Mouse (Mus musculus) CD4-positive, CD25-positive, alpha-beta regulatory T cell, adult 9 weeks (primary cell): Measurements from ENCODE around the gene Alad. TPM values are rescaled to one million over a fixed set of nuclear protein-coding genes. Genes with fewer than 3 reads are reported as not detected.

Source experiments
- polyA plus RNA-seq: library from polyadenylated mRNA; unstranded; fragments of 100-300 nt; shearing (Covaris generic); gene quantifications from one replicate; pipeline ENCODE4 v1.2.1, GENCODE M21; 2017

The Alad gene
- polyA plus RNA-seq = 62.5 TPM

DNA sequence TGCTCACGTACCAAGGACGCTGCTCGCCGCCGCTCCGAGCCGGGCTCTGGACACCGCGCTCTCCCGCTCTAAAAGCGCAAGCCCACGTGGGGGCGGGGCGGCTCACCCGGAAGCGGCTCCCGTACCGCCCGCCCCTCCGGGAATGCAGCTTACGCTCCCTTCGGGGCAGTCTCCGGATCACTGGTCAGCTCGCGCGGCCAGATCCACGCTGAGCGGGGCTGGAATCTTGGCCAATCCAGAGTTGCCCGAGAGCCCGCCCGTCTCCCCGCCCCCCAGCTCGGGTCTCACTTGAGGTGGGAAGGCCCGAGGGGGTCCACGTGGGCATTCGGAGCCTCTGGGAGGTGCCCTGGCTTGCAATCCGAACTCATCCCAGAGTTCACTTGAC, at the start of gene Alad:
Gene Alad, minus strand, starts transcription at position 70 of the 385 bp plus-strand sequence.

DNA sequence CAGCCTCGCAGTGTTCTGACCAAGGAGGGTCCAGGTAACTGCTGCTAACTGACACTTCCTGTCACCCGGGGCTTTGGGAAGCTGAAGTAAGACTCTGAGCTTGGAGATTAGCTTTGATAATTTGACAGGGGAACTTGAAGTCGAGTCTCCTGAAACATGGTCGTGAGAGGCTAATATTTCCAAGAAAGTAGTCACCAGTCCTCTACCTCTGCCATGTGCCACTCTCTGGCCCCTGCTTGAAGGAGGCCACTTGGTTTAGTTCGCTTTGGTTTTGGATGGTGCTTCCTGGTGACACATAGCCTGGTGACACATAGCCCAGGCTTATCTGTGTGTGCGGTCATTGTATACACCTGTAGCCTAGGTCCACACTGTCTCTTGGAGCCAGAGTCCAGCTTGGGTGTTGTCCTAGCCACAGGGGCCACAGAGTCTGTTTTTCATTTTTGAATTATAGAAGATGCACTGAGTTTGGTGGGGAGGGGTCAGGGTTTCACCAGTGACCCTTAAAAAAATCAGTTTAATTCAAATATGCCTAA, 40.1 kb upstream of the Alad start, which contains the start of gene Rgs3:
Gene Rgs3, plus strand, starts transcription at position 51 of the 533 bp plus-strand sequence.

DNA sequence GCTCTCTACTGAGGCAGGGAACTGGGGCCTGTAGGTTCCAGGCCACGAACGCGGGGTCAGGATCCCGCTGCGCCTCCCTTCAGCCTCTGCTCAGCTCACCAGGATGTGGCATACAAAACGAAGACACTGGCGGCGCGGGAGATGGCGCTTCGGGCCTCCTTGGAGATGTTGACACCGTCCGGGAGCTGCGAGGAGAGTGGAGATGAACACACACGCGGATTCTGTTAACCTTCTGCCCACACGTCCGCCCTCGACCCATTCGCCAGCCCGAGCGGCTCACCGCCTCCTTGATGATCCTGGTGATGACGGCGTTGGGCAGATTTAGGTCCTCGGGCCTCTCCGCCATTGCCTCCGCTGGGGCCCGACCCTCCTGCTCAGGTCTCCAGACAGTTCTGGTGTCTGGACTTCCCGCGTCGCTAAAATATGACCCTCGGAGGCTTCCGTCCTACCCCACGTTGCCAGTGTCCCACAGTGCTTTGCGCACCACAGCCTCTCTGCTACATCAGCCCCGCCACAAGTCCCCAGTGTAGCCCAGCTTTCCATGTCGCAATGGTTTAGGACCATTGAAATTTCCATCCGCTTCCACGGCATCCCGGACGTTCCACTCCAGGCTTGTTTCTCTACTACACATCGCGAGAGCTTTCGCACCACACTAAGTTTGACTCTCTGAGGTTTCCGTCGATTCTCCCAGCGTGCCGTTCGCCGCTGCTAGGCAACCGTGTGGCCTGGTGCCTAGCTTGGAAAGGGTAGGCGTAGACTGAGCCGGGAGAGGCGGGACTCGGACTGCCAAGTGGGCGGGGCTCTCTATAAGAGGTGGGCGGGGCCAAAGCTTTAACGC, 5.2 kb upstream of the Alad start, which contains the start of the genes Pole3 and 4933430I17Rik:
Gene Pole3, minus strand, starts transcription at position 418 of the 838 bp plus-strand sequence.
Gene 4933430I17Rik, plus strand, starts transcription at position 719 of the 838 bp plus-strand sequence.

DNA sequence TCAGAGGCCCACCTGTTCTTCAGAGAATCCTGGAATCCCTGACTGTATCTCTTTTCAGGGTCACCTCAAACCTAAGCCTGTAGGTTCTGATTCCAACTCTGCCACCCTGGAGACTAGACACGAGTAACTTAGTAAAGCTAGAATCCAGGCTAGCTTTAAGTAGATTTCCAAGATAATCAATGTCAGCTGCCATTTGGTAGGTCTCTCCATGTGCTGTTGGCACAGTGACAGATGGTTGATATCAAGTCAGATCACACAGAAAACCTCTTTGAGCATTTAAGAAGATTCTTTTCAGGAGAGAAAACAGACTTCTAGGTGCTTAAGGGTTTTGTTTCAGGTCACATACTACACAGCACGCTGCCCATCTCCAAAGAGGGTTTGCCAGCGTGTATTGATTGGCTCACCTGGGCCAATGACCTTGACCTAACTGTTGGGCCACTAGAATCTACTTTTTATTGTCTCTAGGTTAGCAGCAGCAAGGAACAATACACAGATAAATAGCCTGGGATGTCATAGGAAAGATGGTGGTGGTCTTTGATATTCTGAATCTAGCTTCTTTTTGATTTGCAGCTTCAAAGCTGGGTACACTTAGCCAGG, 16.2 kb downstream of the Alad start, which contains the start of gene Hdhd3:
Gene Hdhd3, minus strand, starts transcription at position 94 of the 597 bp plus-strand sequence.

DNA sequence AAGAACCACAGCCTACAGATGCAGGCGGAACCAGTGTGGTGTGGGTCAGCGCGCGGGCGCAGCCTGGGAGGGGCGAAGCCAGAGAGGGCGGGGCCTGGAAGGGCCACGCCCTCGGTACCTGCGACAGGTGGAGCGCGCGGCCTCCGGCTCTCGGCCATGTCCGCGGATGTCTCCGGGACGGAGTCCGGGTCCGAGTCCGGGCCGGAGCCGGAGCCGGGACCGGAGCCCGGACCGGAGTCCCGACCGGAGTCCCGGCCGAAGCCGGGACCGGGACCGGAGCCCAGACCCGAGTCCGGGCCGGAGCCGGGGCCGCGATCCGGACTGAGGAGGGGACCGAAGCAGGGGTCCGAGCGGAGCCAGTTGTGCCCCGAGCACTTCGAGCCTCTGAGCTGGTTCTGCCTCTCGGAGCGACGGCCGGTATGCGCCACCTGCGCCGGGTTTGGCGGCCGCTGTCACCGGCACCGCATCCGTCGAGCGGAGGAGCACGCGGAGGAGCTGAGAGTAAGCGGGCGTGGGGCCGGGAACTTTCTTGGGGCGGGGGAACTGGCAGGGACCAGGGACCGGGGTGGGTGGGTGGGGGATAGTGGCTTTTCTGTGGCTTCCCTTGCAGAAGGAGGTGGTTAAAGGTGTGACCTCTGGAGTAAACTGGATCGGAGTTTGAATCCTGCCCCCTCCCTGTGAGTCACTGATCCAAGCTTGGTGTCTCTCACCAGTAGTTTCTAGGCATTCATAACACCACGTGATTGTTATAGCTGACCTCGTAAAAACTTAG, 39.6 kb downstream of the Alad start, which contains the start of gene Bspry:
Gene Bspry, plus strand, starts transcription at position 117 of the 772 bp plus-strand sequence.

DNA sequence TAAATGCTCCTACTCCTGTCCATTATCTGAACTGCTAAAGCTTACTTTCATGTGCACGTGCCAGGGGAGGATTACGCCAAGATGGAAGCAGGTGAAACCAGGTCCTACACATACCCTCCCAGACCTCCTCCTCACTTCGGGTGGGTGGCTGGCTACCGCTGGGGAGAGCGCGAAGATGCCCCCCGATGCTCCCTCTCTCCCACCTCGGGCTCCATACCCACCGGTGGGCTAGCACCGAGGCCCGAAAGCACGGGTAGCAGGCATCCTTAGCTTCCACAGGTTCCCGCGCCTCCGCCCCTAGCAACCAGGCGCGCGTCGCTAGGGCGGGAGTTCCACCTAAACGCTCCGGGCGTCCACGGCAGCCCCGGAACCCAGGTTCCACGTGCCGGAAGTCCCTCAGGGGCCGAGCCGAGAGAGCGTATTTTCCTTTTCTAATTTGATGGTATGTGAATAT, 49.1 kb downstream of the Alad start, which contains the start of gene Wdr31:
Gene Wdr31, minus strand, starts transcription at position 299 of the 454 bp plus-strand sequence.

Other genes starting within 250 kb of the Alad start
- 73.0 TPM for gene Fkbp15, start 159.4 kb downstream of the Alad start, polyA plus RNA-seq
- 10.4 TPM for gene Slc31a1, start 159.2 kb downstream of the Alad start, polyA plus RNA-seq
- gene Cdc26, start 111.3 kb downstream of the Alad start, polyA plus RNA-seq = 115 TPM
- 29.7 TPM for gene Prpf4, start 111.1 kb downstream of the Alad start, polyA plus RNA-seq
- gene Rnf183, start 84.7 kb downstream of the Alad start, polyA plus RNA-seq = not detected
- 0.60 TPM for gene Wdr31, start 49.0 kb downstream of the Alad start, polyA plus RNA-seq
- 1.5 TPM for gene Bspry, start 39.9 kb downstream of the Alad start, polyA plus RNA-seq
- 0.99 TPM for gene Hdhd3, start 16.5 kb downstream of the Alad start, polyA plus RNA-seq
- 29.6 TPM for gene Pole3, start 5.2 kb upstream of the Alad start, polyA plus RNA-seq
- gene 4933430I17Rik, start 5.5 kb upstream of the Alad start, polyA plus RNA-seq = 0.25 TPM
- 94.0 TPM for gene Rgs3, start 39.9 kb upstream of the Alad start, polyA plus RNA-seq